Comparison of ENCODE assay signal across 9 mouse cellular contexts in the genomic region with DNA sequence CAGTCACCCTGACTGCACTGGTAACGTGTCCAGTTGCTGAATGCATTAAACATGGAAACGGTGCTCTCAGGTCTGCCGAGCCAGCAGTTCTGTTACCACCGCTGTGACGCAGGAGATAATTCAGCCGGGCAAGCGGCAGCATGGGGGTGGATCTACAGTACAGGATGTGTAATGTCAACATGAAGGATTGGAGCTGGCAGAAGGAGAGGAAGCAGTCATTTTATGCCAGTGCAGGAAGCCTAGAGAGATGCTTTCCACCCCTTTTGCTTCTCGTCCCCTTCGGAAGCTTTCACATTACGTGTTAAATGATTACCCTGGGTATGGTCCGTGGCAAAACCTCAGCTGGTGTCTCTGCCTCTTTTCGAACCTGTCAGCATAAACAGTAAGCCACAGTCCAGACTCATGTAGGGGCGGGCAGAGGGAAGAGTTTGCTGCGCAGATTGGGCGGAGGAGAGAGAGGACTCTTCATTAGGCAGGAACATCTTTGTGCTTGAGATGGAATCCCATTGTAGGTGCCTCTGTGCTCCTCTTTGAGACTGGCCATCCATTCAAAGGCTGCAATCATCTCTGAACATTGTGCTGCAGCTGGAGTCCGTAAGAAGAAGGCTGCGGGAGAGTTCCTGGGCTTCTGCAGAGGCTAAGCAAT. TPM values are rescaled to one million over a fixed set of nuclear protein-coding genes. Genes with fewer than 3 reads are reported as not detected.
A peak's percentile ranks its signal among the peaks of the same experiment; 100 is the strongest.
DNase-seq lines count a peak whose midpoint lies in the region; ATAC-seq and TF ChIP-seq lines count a peak whose summit lies in the region.
"Had no signal": no experiment of that assay in that cellular context is flagged by ENCODE, and none has a peak within 500 bp of the region (broad histone marks: within the 10 kb centered on the region; RNA-seq: fewer than 3 reads in every experiment).

No protein-coding gene starts in this region.

- H3K4me3 ChIP-seq in hindbrain, embryonic 11.5 days (ENCODE audit: low read depth, low read length), result no peak overlapping the region
- H3K4me3 ChIP-seq in hindbrain, embryonic 10.5 days, result no peak overlapping the region
- peak overlapping the region; percentile 1 for H3K4me3 ChIP-seq in heart, embryonic 12.5 days
- peak overlapping the region; percentile 19; the same call in 1 of the 2 replicates for H3K4me3 ChIP-seq in kidney, embryonic 16.5 days (ENCODE audit: low read length)
- 0 out of 2 replicates have a peak overlapping the region, but pooled peaks have one; percentile 10 for H3K4me3 ChIP-seq in liver, postnatal 0 days (ENCODE audit: low read depth, low read length)

- H3K9me3 ChIP-seq in hindbrain, embryonic 11.5 days (ENCODE audit: control insufficient read depth, low read length), result no peaks in the 10 kb centered on the region
- H3K9me3 ChIP-seq in hindbrain, embryonic 10.5 days, result no peaks in the 10 kb centered on the region
- no peaks in the 10 kb centered on the region for H3K9me3 ChIP-seq in heart, embryonic 12.5 days (replicated peaks)
- no peaks in the 10 kb centered on the region for H3K9me3 ChIP-seq in kidney, embryonic 16.5 days (ENCODE audit: low read length)
- H3K9me3 ChIP-seq in liver, postnatal 0 days (ENCODE audit: low read length), result no peaks in the 10 kb centered on the region

- no peak overlapping the region for H3K27ac ChIP-seq in hindbrain, embryonic 11.5 days (ENCODE audit: low read depth, low read length)
- no peak overlapping the region for H3K27ac ChIP-seq in hindbrain, embryonic 10.5 days
- peak overlapping the region; percentile 78 for H3K27ac ChIP-seq in heart, embryonic 12.5 days (ENCODE audit: poor library complexity, severe bottlenecking)
- peak overlapping the region; percentile 70 for H3K27ac ChIP-seq in kidney, embryonic 16.5 days (ENCODE audit: low read length)
- peak overlapping the region; percentile 22; the same call in 1 of the 2 replicates for H3K27ac ChIP-seq in liver, postnatal 0 days (ENCODE audit: low read depth)

- no peak for TF ChIP-seq CTCF in liver, postnatal 0 days (IDR thresholded peaks at IDR 0.05; ENCODE audit: low read depth)

- no peaks in the 10 kb centered on the region for H3K27me3 ChIP-seq in hindbrain, embryonic 11.5 days (ENCODE audit: control insufficient read depth, insufficient read depth, low read length)
- H3K27me3 ChIP-seq in hindbrain, embryonic 10.5 days (ENCODE audit: insufficient read depth, poor library complexity, severe bottlenecking), result no peaks in the 10 kb centered on the region
- H3K27me3 ChIP-seq in heart, embryonic 12.5 days (replicated peaks), result no peaks in the 10 kb centered on the region
- H3K27me3 ChIP-seq in kidney, embryonic 16.5 days (ENCODE audit: insufficient read depth, low read length), result no peaks in the 10 kb centered on the region
- no peaks in the 10 kb centered on the region for H3K27me3 ChIP-seq in liver, postnatal 0 days (ENCODE audit: insufficient read depth, low read length)

- TF ChIP-seq EP300 in liver, postnatal 0 days (IDR thresholded peaks at IDR 0.05; ENCODE audit: low read depth), result peak; percentile 11; the same call in 1 of the 2 replicates

- ATAC-seq in hindbrain, embryonic 11.5 days (ENCODE audit: low FRiP score), result no peak; the same call in 1 of the 2 replicates
- peak; percentile 79; the same call in 1 of the 2 replicates for ATAC-seq in heart, embryonic 12.5 days (ENCODE audit: insufficient number of reproducible peaks, low FRiP score)
- ATAC-seq in kidney, embryonic 16.5 days (ENCODE audit: low FRiP score, low TSS enrichment), result peak; percentile 82
- ATAC-seq in liver, postnatal 0 days, result peak; percentile 47

- H3K9ac ChIP-seq in hindbrain, embryonic 11.5 days (ENCODE audit: low read depth, low read length), result no peak overlapping the region
- H3K9ac ChIP-seq in heart, embryonic 12.5 days, result no peak overlapping the region
- peak overlapping the region; percentile 22; the same call in 1 of the 2 replicates for H3K9ac ChIP-seq in kidney, embryonic 16.5 days (replicated peaks; ENCODE audit: low read length)
- H3K9ac ChIP-seq in liver, postnatal 0 days (replicated peaks), result no peak overlapping the region

- H3K4me2 ChIP-seq in hindbrain, embryonic 11.5 days (replicated peaks; ENCODE audit: low read depth, low read length), result no peak overlapping the region
- peak overlapping the region; percentile 54 for H3K4me2 ChIP-seq in heart, embryonic 12.5 days
- peak overlapping the region; percentile 35 for H3K4me2 ChIP-seq in kidney, embryonic 16.5 days (replicated peaks; ENCODE audit: low read depth, low read length)
- 0 out of 2 replicates have a peak overlapping the region, but pooled peaks have one; percentile 13 for H3K4me2 ChIP-seq in liver, postnatal 0 days (ENCODE audit: low read depth, low read length)

- peak; percentile 25 for DNase-seq in hindbrain, embryonic 11.5 days (ENCODE audit: low spot score)
- no peak for DNase-seq in hindbrain, embryonic 10.5 days (ENCODE audit: low spot score)
- DNase-seq in cerebellum, postnatal 25 days, result peak; percentile 47 to 50
- peak; percentile 32 for DNase-seq in liver, postnatal 0 days
- peak; percentile 66 for DNase-seq in right cerebral cortex, postnatal 25 days
- no peak for DNase-seq in thymus, postnatal 36 days

- 70% methylated on average over 17 of the region's 17 CpGs for WGBS in hindbrain, embryonic 11.5 days
- WGBS in hindbrain, embryonic 10.5 days, result 78% methylated on average over 17 of the region's 17 CpGs
- 23% methylated on average over 17 of the region's 17 CpGs for WGBS in heart, embryonic 12.5 days
- WGBS in kidney, embryonic 16.5 days, result 28% methylated on average over 17 of the region's 17 CpGs
- 32% methylated on average over 17 of the region's 17 CpGs for WGBS in liver, postnatal 0 days (ENCODE audit: insufficient replicate concordance)

- H3K4me1 ChIP-seq in hindbrain, embryonic 11.5 days (replicated peaks; ENCODE audit: control insufficient read depth, insufficient read depth, low read length), result no peaks in the 10 kb centered on the region
- H3K4me1 ChIP-seq in hindbrain, embryonic 10.5 days (replicated peaks), result peaks cover 25% of the 10 kb centered on the region
- H3K4me1 ChIP-seq in heart, embryonic 12.5 days (replicated peaks), result peaks cover 49% of the 10 kb centered on the region
- peaks cover 48% of the 10 kb centered on the region for H3K4me1 ChIP-seq in kidney, embryonic 16.5 days (ENCODE audit: insufficient read depth, low read length)
- H3K4me1 ChIP-seq in liver, postnatal 0 days (ENCODE audit: insufficient read depth), result no peaks in the 10 kb centered on the region

- H3K36me3 ChIP-seq in hindbrain, embryonic 11.5 days (ENCODE audit: control insufficient read depth, insufficient read depth, low read length), result no peaks in the 10 kb centered on the region
- peaks cover 78% of the 10 kb centered on the region for H3K36me3 ChIP-seq in hindbrain, embryonic 10.5 days
- no peaks in the 10 kb centered on the region for H3K36me3 ChIP-seq in heart, embryonic 12.5 days
- no peaks in the 10 kb centered on the region for H3K36me3 ChIP-seq in kidney, embryonic 16.5 days (ENCODE audit: insufficient read depth, low read length)
- H3K36me3 ChIP-seq in liver, postnatal 0 days (replicated peaks; ENCODE audit: insufficient read depth, low read length), result no peaks in the 10 kb centered on the region
- H3K36me3 ChIP-seq: G1E had no signal

RNA-seq across cellular contexts. Expression of a gene that starts 21.4 kb away (rescaled TPM):
- 22.8 and 34.8 TPM in 2 replicates for polyA plus RNA-seq in hindbrain, embryonic 11.5 days (2014; fragmentation: Nextera tagmentation; extraction: Ambion mirVana)
- polyA plus RNA-seq in hindbrain, embryonic 10.5 days (2016; fragmentation: Nextera tagmentation; extraction: Ambion mirVana), result 12.8 and 14.2 TPM in 2 replicates
- polyA plus RNA-seq in heart, embryonic 12.5 days (2016; fragmentation: Nextera tagmentation; extraction: Ambion mirVana), result 3.1 and 3.6 TPM in 2 replicates
- 3.4 and 3.8 TPM in 2 replicates for polyA plus RNA-seq in kidney, embryonic 16.5 days (2015; fragmentation: Nextera tagmentation; extraction: Ambion mirVana)
- polyA plus RNA-seq in liver, postnatal 0 days (2015; fragmentation: Nextera tagmentation; extraction: Ambion mirVana), result 0.08 and 0.14 TPM in 2 replicates
- polyA plus RNA-seq: G1E had no signal

Comparison
In these comparisons a context has a peak if more than half of its experiments do, and no peak if none do; other contexts are left out.
1. DNase-seq: peak in hindbrain, embryonic 11.5 days (single experiment), cerebellum, postnatal 25 days (2 of 2), liver, postnatal 0 days (single experiment) and right cerebral cortex, postnatal 25 days (single experiment); none in hindbrain, embryonic 10.5 days (single experiment) and thymus, postnatal 36 days (0 of 2).
2. H3K27ac ChIP-seq: peak in heart, embryonic 12.5 days (single experiment), kidney, embryonic 16.5 days (single experiment) and liver, postnatal 0 days (single experiment); none in hindbrain, embryonic 11.5 days (single experiment) and hindbrain, embryonic 10.5 days (single experiment).
3. H3K4me3 ChIP-seq: peak in heart, embryonic 12.5 days (single experiment), kidney, embryonic 16.5 days (single experiment) and liver, postnatal 0 days (single experiment); none in hindbrain, embryonic 11.5 days (single experiment) and hindbrain, embryonic 10.5 days (single experiment).